Mouse (Mus musculus) G1E (cell line): ENCODE measurements at regions not wholly inside any gene's neighbourhood (a gene's known extent, or its start where the extent isn't known, plus 50 kb on each side); places are given as distances from the start of the nearest gene placed in this dataset.

ENCODE experiments used
- ATAC-seq: 2 replicates; pipeline ENCODE4 v1.8.0; 2016; ENCODE audit warnings: mild to moderate bottlenecking; ENCODE audit not compliant: insufficient number of reproducible peaks, poor library complexity, low FRiP score, severe bottlenecking; ENCODE audit errors: extremely low read depth
- DNase-seq: peaks from one replicate; pipeline ENCODE4 v3.0.0; 2012; ENCODE audit warnings: low spot score
- H3K27me3 ChIP-seq: 2 replicates; pipeline ENCODE4 v1.6.1; 2012; ENCODE audit warnings: mild to moderate bottlenecking, low read length, inconsistent platforms; ENCODE audit not compliant: insufficient read depth
- H3K36me3 ChIP-seq: replicated peaks from 2 replicates; pipeline ENCODE3; 2012; ENCODE audit warnings: mild to moderate bottlenecking, inconsistent platforms
- H3K4me1 ChIP-seq: 2 replicates; pipeline ENCODE4 v1.6.1; 2012; ENCODE audit warnings: low read depth, low read length, inconsistent platforms, mixed read lengths; ENCODE audit not compliant: insufficient read depth
- H3K4me3 ChIP-seq: 2 replicates; pipeline ENCODE4 v1.5.1; 2012; ENCODE audit warnings: low read depth, mild to moderate bottlenecking, inconsistent platforms, low read length, moderate library complexity, mixed read lengths
- H3K9me3 ChIP-seq: replicated peaks from 2 replicates; pipeline ENCODE4 v1.6.1; 2012; ENCODE audit warnings: inconsistent platforms
- CTCF ChIP-seq: IDR thresholded peaks from 2 replicates; pipeline ENCODE4 v1.5.1; 2012; ENCODE audit warnings: low read depth, low read length, inconsistent platforms, mixed read lengths
- GATA1 ChIP-seq: IDR thresholded peaks from 2 replicates; pipeline ENCODE4 v1.6.1; 2012; ENCODE audit warnings: borderline replicate concordance, low read length, inconsistent platforms, mixed read lengths
- GATA2 ChIP-seq: IDR thresholded peaks from 2 replicates; pipeline ENCODE4 v1.6.1; 2012; ENCODE audit warnings: low read depth, low read length, inconsistent platforms, borderline replicate concordance
- POLR2AphosphoS5 ChIP-seq: IDR thresholded peaks from 2 replicates; pipeline ENCODE4 v1.6.1; 2012; ENCODE audit warnings: low read depth, low read length, inconsistent platforms; ENCODE audit not compliant: insufficient replicate concordance
- TAL1 ChIP-seq: conservative IDR thresholded peaks from 2 replicates; pipeline ENCODE4 v1.6.1; 2012; ENCODE audit warnings: low read depth, low read length, inconsistent platforms, mixed read lengths

GRCm38 (mm10) chr3:37779867-37780475, 55.7 kb upstream of the Gm5148 start:
- ATAC-seq (no peak), DNase-seq (no peak)
- no peak for TF ChIP-seq POLR2AphosphoS5
- no peak for TF ChIP-seq GATA2
- TF ChIP-seq CTCF, result no peak
- TF ChIP-seq GATA1, result no peak
- TF ChIP-seq TAL1, result no peak
- Histone ChIP-seq H3K4me3 (no peak overlapping the region), H3K36me3 (no peaks in the 10 kb centered on the region), H3K27me3 (peaks cover 29% of the 10 kb centered on the region), H3K9me3 (no peaks in the 10 kb centered on the region), H3K4me1 (no peaks in the 10 kb centered on the region)

GRCm38 (mm10) chr3:37778386-37778785, 54.1 kb upstream of the Gm5148 start:
- no peak for TF ChIP-seq POLR2AphosphoS5
- no peak for TF ChIP-seq GATA1
- TF ChIP-seq TAL1, result no peak
- no peak for TF ChIP-seq CTCF
- no peak for TF ChIP-seq GATA2
- ATAC-seq, result no peak

DNA sequence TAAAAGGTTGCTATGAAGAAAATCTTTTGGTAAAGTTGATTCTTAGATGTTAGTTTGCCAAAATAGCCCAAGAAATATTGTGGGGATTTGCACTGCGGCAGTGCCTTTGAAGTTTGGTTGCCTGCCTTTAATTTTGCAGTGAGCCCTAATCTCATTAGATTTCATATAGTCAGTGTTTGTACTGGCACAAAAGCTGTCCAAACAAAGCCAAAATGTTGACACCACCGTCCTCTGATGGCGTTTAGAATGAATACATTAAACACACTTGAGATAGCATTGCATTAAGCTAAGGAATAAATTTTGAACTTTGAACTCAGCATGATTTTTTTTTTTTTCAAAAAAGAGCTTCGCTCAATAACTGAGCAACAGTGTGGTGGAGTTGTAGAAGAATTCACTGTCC, 51.9 kb upstream of the Gm5148 start:
- peaks cover 35% of the 10 kb centered on the region for H3K27me3 ChIP-seq
- no peak overlapping the region for H3K4me3 ChIP-seq
- no peaks in the 10 kb centered on the region; the same call in 1 of the 2 replicates for H3K4me1 ChIP-seq
- no peak for TF ChIP-seq GATA2
- no peak for TF ChIP-seq POLR2AphosphoS5
- TF ChIP-seq CTCF, result no peak
- TF ChIP-seq GATA1, result no peak
- no peak for TF ChIP-seq TAL1
- H3K9me3 ChIP-seq, result no peaks in the 10 kb centered on the region
- DNase-seq (no peak), ATAC-seq (no peak)
- H3K36me3 ChIP-seq, result no peaks in the 10 kb centered on the region

More at GRCm38 (mm10) chr3:37778386-37778785, 54.1 kb upstream of the Gm5148 start:
- H3K9me3 ChIP-seq, result no peaks in the 10 kb centered on the region
- no peak overlapping the region for H3K4me3 ChIP-seq
- no peaks in the 10 kb centered on the region for H3K36me3 ChIP-seq
- DNase-seq, result no peak
- no peaks in the 10 kb centered on the region for H3K4me1 ChIP-seq
- peaks cover 32% of the 10 kb centered on the region for H3K27me3 ChIP-seq
